Mouse (Mus musculus): Measurements from ENCODE around the gene Abhd11. TPM values are rescaled to one million over a fixed set of nuclear protein-coding genes. Genes with fewer than 3 reads are reported as not detected.

Abhd11 gene
- polyA plus RNA-seq, 1 experiment from 2014 or later, result 70.9 TPM

GRCm38 (mm10) chr5:134974294-134974693 lies 34.7 kb upstream of the Abhd11 start:
- Histone ChIP-seq H3K36me3 (no peaks in the 10 kb centered on the region), H3K4me3 (replicated peaks) (no peak overlapping the region), H3K4me2 (no peak overlapping the region), H3K9me3 (no peaks in the 10 kb centered on the region), H3K27ac (0 out of 2 replicates have a peak overlapping the region, but pooled peaks have one; percentile 12), H3K4me1 (no peaks in the 10 kb centered on the region), H3K27me3 (replicated peaks) (no peaks in the 10 kb centered on the region), H3K9ac (no peak overlapping the region)
- WGBS, result 26% methylated on average over 7 of the region's 7 CpGs
- peak; percentile 86 for ATAC-seq (ENCODE audit: insufficient read depth, low FRiP score, low read depth)

DNA sequence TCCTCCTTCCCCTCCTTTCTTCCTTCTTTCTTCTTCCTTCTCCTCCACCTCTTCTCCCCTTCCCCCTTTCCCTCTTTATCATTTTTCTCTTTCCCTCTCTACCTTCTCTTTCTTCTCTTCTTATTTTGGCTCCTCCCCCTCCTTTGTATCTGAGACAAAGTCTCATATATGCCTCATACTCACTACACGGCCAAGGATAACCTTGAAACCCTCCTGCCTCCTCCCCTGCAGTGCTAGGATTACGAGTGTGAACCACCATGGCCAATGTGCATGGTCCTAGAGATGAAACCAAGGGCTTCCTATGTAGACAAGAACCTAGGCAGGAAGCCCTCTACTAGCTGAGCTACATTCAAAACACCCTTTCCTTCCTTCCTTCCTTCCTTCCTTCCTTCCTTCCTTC lies 34.0 kb upstream of the Abhd11 start:
- Histone ChIP-seq H3K36me3 (no peaks in the 10 kb centered on the region), H3K4me3 (replicated peaks) (no peak overlapping the region), H3K4me2 (no peak overlapping the region), H3K27ac (no peak overlapping the region), H3K27me3 (replicated peaks) (no peaks in the 10 kb centered on the region), H3K4me1 (no peaks in the 10 kb centered on the region), H3K9ac (no peak overlapping the region), H3K9me3 (no peaks in the 10 kb centered on the region)
- ATAC-seq (ENCODE audit: insufficient read depth, low FRiP score, low read depth), result no peak
- 42% methylated on average over 2 of the region's 2 CpGs for WGBS

GRCm38 (mm10) chr5:134976164-134976563 lies 32.8 kb upstream of the Abhd11 start:
- Histone ChIP-seq H3K27ac (no peak overlapping the region), H3K4me3 (replicated peaks) (no peak overlapping the region), H3K4me1 (no peaks in the 10 kb centered on the region), H3K27me3 (replicated peaks) (no peaks in the 10 kb centered on the region), H3K9ac (no peak overlapping the region), H3K36me3 (no peaks in the 10 kb centered on the region), H3K9me3 (no peaks in the 10 kb centered on the region), H3K4me2 (no peak overlapping the region)
- ATAC-seq (ENCODE audit: insufficient read depth, low FRiP score, low read depth), result peak; percentile 48; the same call in 1 of the 2 replicates
- WGBS, result 87% methylated on average over 2 of the region's 2 CpGs

GRCm38 (mm10) chr5:134976577-134977250 lies 32.2 kb upstream of the Abhd11 start:
- Histone ChIP-seq H3K27me3 (replicated peaks) (no peaks in the 10 kb centered on the region), H3K9ac (no peak overlapping the region), H3K9me3 (no peaks in the 10 kb centered on the region), H3K36me3 (no peaks in the 10 kb centered on the region), H3K4me1 (no peaks in the 10 kb centered on the region), H3K27ac (no peak overlapping the region), H3K4me2 (no peak overlapping the region), H3K4me3 (replicated peaks) (no peak overlapping the region)
- whole genome bisulfite sequencing, result 86% methylated on average over 14 of the region's 14 CpGs
- ATAC-seq (ENCODE audit: insufficient read depth, low FRiP score, low read depth), result no peak

GRCm38 (mm10) chr5:134977837-134978236 lies 31.1 kb upstream of the Abhd11 start:
- Histone ChIP-seq H3K9me3 (no peaks in the 10 kb centered on the region), H3K27me3 (replicated peaks) (no peaks in the 10 kb centered on the region), H3K9ac (no peak overlapping the region), H3K27ac (no peak overlapping the region), H3K36me3 (no peaks in the 10 kb centered on the region), H3K4me3 (replicated peaks) (no peak overlapping the region), H3K4me2 (no peak overlapping the region), H3K4me1 (no peaks in the 10 kb centered on the region)
- WGBS, result 73% methylated on average over 4 of the region's 4 CpGs
- no peak for ATAC-seq (ENCODE audit: insufficient read depth, low FRiP score, low read depth)

- Histone ChIP-seq H3K27ac (no peak overlapping the region), H3K27me3 (replicated peaks) (peaks cover 16% of the 10 kb centered on the region), H3K9me3 (no peaks in the 10 kb centered on the region), H3K9ac (no peak overlapping the region), H3K4me2 (no peak overlapping the region), H3K4me1 (peaks cover 15% of the 10 kb centered on the region; the same call in 1 of the 2 replicates), H3K4me3 (replicated peaks) (no peak overlapping the region), H3K36me3 (no peaks in the 10 kb centered on the region)
- WGBS, result 53% methylated on average over 10 of the region's 10 CpGs
- no peak for ATAC-seq (ENCODE audit: insufficient read depth, low FRiP score, low read depth)
These were observed 27.8 kb upstream of the Abhd11 start for GRCm38 (mm10) chr5:134981149-134981548.

DNA sequence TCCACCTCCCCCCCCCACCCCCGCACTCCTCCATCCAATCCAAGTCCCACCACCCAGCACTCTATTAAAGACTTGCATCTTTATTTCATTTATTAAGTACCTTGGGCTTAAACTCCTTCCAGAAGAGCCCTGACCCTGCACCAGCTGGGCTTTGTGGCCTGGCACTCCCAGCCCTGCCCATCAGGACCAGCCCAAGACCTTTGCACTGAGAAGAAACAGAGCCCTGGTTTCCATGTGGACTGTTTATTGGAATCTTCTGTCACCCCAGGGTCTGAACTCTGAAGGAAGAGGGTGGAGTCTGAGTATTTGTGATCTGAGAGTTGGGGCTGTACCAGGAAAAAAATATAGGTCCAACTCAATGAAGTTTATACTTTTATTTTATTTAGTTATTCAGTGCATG lies 25.8 kb upstream of the Abhd11 start:
- no peak overlapping the region for H3K4me2 ChIP-seq
- no peaks in the 10 kb centered on the region for H3K9me3 ChIP-seq
- H3K9ac ChIP-seq, result no peak overlapping the region
- no peak overlapping the region for H3K4me3 ChIP-seq (replicated peaks)
- no peak overlapping the region for H3K27ac ChIP-seq
- H3K4me1 ChIP-seq, result peaks cover 20% of the 10 kb centered on the region
- no peaks in the 10 kb centered on the region for H3K36me3 ChIP-seq
- 82% methylated on average over 1 of the region's 1 CpGs for WGBS
- ATAC-seq (ENCODE audit: insufficient read depth, low FRiP score, low read depth), result no peak
- peaks cover 34% of the 10 kb centered on the region for H3K27me3 ChIP-seq (replicated peaks)

GRCm38 (mm10) chr5:134983771-134984170 lies 25.2 kb upstream of the Abhd11 start:
- Histone ChIP-seq H3K4me3 (replicated peaks) (no peak overlapping the region), H3K36me3 (no peaks in the 10 kb centered on the region), H3K27ac (no peak overlapping the region), H3K9ac (no peak overlapping the region), H3K9me3 (no peaks in the 10 kb centered on the region), H3K4me1 (peaks cover 20% of the 10 kb centered on the region), H3K4me2 (no peak overlapping the region), H3K27me3 (replicated peaks) (peaks cover 34% of the 10 kb centered on the region)
- no peak for ATAC-seq (ENCODE audit: insufficient read depth, low FRiP score, low read depth)
- WGBS, result 26% methylated on average over 3 of the region's 3 CpGs

- no peaks in the 10 kb centered on the region for H3K9me3 ChIP-seq
- peak; percentile 91 for ATAC-seq (ENCODE audit: insufficient read depth, low FRiP score, low read depth)
- H3K27me3 ChIP-seq (replicated peaks), result peaks cover 34% of the 10 kb centered on the region
- peak within 1 kb of the TSS; percentile 17; the same call in 1 of the 2 replicates for H3K9ac ChIP-seq
- H3K27ac ChIP-seq, result peak within 1 kb of the TSS; percentile 84
- H3K4me1 ChIP-seq, result peaks cover 20% of the 10 kb centered on the region
- peak within 1 kb of the TSS; percentile 42 for H3K4me3 ChIP-seq (replicated peaks)
- H3K36me3 ChIP-seq, result no peaks in the 10 kb centered on the region
- WGBS, result 1% methylated on average over 25 of the region's 25 CpGs
- H3K4me2 ChIP-seq, result peak within 1 kb of the TSS; percentile 57
These were observed 23.2 kb upstream of the Abhd11 start, which contains the start of gene Cldn3 for GRCm38 (mm10) chr5:134985633-134986297. Gene Cldn3 (plus strand): TSS chr5:134986214.

- Histone ChIP-seq H3K9me3 (no peaks in the 10 kb centered on the region), H3K27me3 (replicated peaks) (peaks cover 34% of the 10 kb centered on the region), H3K27ac (peak overlapping the region; percentile 84), H3K4me2 (peak overlapping the region; percentile 57), H3K36me3 (no peaks in the 10 kb centered on the region), H3K4me3 (replicated peaks) (peak overlapping the region; percentile 42), H3K4me1 (peaks cover 20% of the 10 kb centered on the region), H3K9ac (peak overlapping the region; percentile 17; the same call in 1 of the 2 replicates)
- ATAC-seq (ENCODE audit: insufficient read depth, low FRiP score, low read depth), result no peak
- WGBS, result 4% methylated on average over 79 of the region's 79 CpGs
These were observed 22.4 kb upstream of the Abhd11 start for GRCm38 (mm10) chr5:134986298-134987268.

GRCm38 (mm10) chr5:134989166-134989565 lies 19.8 kb upstream of the Abhd11 start:
- Histone ChIP-seq H3K27me3 (replicated peaks) (peaks cover 34% of the 10 kb centered on the region), H3K9me3 (no peaks in the 10 kb centered on the region), H3K27ac (no peak overlapping the region), H3K9ac (no peak overlapping the region), H3K36me3 (no peaks in the 10 kb centered on the region), H3K4me2 (peak overlapping the region; percentile 15), H3K4me3 (replicated peaks) (peak overlapping the region; percentile 3; the same call in 1 of the 2 replicates), H3K4me1 (peaks cover 20% of the 10 kb centered on the region)
- WGBS, result 45% methylated on average over 11 of the region's 11 CpGs
- no peak for ATAC-seq (ENCODE audit: insufficient read depth, low FRiP score, low read depth)

Measured in stomach, embryonic 15.5 days (tissue).